Mouse (Mus musculus) cerebellum, adult 11-12 months (tissue): ENCODE measurements around the gene Slc35e1.

ENCODE experiments used
- DNase-seq: peaks from one replicate; pipeline ENCODE4 v3.0.0; 2022

Slc35e1 gene

DNA sequence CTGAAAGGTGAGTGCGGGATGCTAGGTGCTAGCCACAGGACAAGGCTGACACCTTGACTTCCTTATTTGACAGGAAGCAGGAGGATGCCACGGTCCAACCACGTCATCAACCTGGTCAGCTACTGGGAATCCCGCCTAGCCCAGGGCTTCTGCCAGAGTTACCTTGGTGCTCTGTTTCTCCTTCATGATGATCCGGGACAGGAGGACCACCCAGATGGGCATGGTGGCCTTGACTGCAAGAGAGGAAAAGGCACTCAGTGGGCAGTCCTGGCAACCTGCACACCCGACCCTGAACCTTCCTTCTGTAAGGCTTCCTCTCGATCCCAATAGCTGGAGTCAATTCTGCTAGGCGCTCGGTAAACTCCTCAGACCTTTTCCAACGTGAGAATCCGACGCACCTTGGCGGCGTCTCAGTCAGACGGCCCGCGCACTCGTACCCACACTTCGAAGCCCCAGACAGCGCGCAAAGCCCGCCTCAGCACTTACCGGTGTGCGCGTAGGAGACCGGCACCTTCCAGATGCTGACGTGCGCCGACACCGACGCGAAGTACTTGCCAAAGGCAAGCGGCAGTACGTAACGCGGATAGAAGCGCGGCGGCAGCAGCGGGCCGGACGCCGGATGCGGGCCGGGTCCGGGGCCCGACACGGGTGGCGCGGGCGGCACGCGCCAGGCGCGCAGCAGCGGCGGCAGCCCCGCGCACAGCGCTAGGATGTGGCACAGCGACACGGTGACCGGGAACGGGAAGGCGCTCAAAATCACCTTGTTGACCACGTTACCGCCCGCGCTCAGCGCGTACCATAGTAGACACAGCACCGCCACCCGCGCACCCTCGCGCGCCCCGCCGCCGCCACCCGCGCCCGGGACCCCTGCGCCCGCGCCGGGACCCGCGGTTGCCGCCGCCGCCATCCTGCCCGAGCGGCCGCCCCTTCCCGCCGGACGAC lies at the start of gene Slc35e1:
Slc35e1 (minus strand) TSS at position 935 of the 942 bp plus-strand sequence.
- DNase-seq = peak; percentile 78

GRCm38 (mm10) chr8:72539234-72539633 lies 46.8 kb upstream of the Slc35e1 start:
- DNase-seq = no peak

GRCm38 (mm10) chr8:72534888-72535287 lies 42.5 kb upstream of the Slc35e1 start:
- no peak for DNase-seq

DNA sequence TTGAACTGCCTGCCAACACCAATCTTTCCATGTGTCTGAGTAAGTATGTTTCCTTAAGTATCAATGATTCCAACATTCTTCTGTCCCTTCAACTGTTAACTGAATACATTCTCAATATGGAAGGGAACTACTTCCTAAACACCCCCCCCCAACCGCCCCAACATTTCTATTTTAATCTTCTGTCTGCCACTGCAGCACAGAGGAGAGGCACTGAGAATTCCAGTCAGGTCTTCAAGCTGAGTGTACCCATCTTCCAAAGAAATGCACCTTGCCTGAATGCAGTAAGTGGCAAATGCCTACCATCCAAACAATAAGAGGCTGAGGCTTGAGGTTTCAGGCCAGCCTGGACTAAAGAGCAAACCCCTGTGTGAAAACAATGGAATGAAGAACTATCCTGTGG lies 39.7 kb upstream of the Slc35e1 start:
- DNase-seq = no peak

DNA sequence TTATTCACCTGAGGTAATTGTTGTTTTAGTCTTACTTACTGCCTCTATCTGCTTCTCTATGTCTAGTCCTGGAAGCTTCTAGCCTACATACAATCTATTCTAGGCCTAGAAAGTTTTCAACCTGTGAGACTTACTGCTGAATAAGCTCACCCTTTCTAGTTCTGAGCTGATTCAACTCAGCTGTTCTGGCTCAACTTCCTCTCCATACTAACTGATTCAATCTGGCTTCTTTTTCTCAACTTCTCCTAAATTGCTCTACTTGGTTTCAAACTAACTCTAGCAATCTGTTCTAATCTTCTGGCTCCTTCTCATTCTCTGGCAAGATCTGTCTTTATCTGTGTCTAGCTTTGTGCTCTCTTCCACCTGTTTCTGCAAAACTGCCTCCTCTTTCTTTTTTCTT lies 29.5 kb upstream of the Slc35e1 start:
- DNase-seq = no peak

DNA sequence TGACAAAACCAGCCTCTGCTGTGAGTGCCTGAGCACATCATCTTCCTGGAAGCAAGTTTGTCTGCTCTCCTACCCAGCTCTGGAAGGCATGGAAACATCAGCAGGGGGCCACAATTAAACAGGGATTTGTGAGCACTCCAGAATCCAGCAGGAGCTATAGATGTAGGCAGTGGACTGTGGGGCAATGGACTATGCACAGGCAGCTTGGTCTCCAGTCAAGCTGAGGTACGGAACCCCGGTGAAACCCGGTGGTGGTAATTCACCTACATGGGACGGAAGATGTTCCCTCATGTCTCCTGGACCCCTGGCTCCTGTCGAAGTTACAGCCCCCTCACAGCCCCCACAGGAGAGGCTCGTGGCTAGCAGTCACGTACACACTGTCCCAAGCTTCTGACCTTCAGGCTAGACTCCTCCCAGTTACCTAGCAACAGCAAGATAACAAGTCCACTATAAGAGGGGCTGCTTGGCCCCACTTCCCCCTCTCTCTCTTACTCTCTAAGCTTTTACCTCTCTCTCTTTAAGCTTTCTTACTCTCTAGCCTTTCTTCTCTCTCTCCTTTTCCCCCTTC lies 25.1 kb upstream of the Slc35e1 start:
- no peak for DNase-seq

GRCm38 (mm10) chr8:72513158-72513557 lies 20.7 kb upstream of the Slc35e1 start:
- DNase-seq = no peak

GRCm38 (mm10) chr8:72512648-72513047 lies 20.2 kb upstream of the Slc35e1 start:
- no peak for DNase-seq

GRCm38 (mm10) chr8:72507505-72507904 lies 15.1 kb upstream of the Slc35e1 start:
- no peak for DNase-seq

DNA sequence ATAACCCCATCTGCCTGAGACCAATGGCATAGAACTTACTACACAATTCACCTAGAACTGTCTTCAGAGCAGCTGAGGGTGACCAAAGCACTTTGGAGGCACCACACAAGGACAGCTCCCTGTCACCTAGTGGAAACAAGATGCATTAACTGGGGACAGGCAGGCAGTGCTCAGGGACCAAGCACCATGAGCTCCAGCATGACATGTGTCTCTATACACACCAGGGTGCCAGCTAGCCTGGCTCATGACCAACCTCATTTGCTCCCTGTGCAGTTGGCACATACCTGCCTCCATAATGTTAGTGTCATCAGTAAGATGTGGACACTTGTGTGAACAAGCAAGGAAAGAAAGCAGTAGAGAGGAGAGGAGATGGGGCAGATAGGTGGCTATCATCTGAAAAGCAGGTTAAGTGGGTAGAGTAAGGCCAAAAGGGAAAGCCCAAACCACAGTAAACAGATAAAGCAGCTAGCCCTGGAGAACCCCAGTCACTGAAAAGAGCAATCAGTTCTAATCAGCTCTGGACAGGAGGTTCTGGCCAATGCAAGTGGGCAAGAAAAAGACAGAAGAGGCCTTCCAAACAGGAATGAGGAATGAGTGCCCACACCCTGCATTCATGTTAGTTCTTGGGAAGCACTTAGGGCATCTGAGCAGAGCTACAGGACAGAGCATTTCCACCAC lies 12.4 kb upstream of the Slc35e1 start:
- peak; percentile 77 for DNase-seq

GRCm38 (mm10) chr8:72504137-72504536 lies 11.7 kb upstream of the Slc35e1 start:
- peak; percentile 92 for DNase-seq

- DNase-seq = peak; percentile 87
Observed at GRCm38 (mm10) chr8:72500521-72500931, 8.1 kb upstream of the Slc35e1 start.

- DNase-seq = no peak
Observed at GRCm38 (mm10) chr8:72499521-72500284, 7.3 kb upstream of the Slc35e1 start.

GRCm38 (mm10) chr8:72498527-72498926 lies 6.1 kb upstream of the Slc35e1 start:
- DNase-seq = no peak

DNA sequence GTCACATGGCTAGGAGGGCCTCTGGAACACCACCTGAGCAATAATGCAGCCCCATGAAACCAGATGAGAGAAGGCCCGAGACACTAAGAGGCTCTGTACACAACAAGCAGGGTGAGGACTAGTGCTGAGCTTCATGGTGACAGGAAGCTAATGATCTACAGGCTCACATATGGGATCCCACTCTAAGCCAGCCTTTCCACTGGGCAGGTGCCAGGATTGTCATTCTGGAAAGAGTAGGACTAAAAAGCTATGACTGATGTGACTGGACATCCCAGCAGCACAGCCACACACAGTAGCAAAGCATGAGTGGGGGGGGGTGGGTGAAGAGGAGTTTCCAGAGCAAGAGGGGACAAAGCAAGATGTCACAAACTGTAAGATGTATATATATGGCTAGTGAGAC lies 5.5 kb upstream of the Slc35e1 start:
- no peak for DNase-seq

- peak; percentile 50 for DNase-seq
Observed at GRCm38 (mm10) chr8:72496217-72496616, 3.8 kb upstream of the Slc35e1 start.

- DNase-seq = peak; percentile 50
Observed at GRCm38 (mm10) chr8:72495411-72496111, 3.1 kb upstream of the Slc35e1 start.

DNA sequence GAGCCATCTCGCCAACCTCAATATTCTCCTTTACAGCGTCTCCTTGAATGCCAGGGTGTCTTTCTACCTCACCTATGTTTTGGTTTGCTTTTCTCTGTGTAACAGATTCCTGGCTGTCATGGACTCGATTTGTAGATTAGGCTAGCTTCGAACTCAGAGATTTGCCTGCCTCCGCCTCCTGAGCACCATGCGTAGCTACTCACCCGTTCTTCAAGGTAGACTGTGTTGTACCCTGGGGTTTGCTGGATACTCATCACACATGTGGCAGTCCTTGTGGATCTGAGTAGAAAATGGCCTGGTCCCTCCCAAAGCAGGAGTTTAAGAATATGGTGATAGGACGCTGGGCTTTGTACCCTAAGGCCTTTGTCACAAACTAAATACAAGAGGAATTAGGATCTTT lies 967 bp upstream of the Slc35e1 start:
- peak; percentile 53 for DNase-seq

DNA sequence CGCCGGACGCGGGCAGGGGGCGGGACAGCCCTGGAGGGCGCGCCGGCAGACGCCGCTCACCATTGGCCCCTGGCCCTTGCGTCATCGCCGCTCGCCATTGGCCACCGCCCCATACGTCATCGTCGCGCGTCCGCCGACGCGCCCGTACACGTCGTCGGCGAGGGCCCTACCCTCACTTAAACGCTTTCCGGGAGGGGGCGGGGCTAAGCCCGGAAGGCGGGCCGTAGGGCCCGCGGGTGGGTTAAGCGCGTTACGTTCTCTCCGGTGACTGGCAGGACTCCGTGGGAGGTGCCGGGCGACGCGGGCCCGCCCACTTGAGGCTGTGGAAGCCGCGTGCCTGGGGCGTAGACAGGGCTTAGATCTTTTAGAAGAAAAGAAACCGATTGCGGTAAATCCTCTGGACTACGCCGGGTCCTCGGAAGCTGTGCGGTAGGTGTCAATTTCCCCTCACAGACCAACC lies 238 bp upstream of the Slc35e1 start:
- peak; percentile 100 for DNase-seq

GRCm38 (mm10) chr8:72491017-72491416 lies 1.4 kb downstream of the Slc35e1 start:
- peak; percentile 48 for DNase-seq

DNA sequence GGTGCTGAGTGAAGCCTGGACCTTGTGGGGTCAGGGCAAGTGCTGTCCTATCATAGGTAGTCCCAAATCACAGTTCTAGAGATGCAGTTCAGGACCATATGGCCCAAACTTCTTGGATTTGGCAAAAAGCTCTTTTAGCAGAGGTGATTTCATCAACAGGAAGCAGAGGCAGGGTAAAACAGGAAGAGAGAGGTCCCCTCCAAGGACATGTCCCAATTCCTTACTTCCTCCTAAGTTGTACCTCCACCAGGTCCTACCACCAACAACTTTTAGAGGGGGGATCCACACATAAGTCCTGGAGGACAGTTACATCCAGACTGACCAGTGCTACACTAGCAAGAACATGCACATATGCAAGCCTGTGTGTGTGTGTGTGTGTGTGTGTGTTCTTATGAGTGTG lies 5.4 kb downstream of the Slc35e1 start:
- DNase-seq = no peak
